Mouse (Mus musculus) cortical plate, adult 2 months (tissue): Measurements from ENCODE around the gene Gm27029. TPM values are rescaled to one million over a fixed set of nuclear protein-coding genes. Genes with fewer than 3 reads are reported as not detected.
"Not testable (repeated sequence)": the region's sequence is repeated elsewhere in the genome, so short reads cannot be mapped to it uniquely, and the experiment has no call there.

Experiments
- H3K27ac ChIP-seq: fragments of 200-500 bp; 2 replicates; pipeline ENCODE4 v1.5.1; 2012; ENCODE audit warnings: low read length, control low read depth, inconsistent platforms; ENCODE audit not compliant: insufficient read depth
- H3K4me1 ChIP-seq: fragments of 200-500 bp; 2 replicates; pipeline ENCODE4 v1.6.1; 2011; ENCODE audit warnings: low read length; ENCODE audit not compliant: control insufficient read depth, insufficient read depth
- H3K4me3 ChIP-seq: fragments of 200-500 bp; 2 replicates; pipeline ENCODE4 v1.5.1; 2011; ENCODE audit warnings: mild to moderate bottlenecking, low read length, control low read depth; ENCODE audit not compliant: insufficient read depth
- CTCF ChIP-seq: fragments of 200-500 bp; IDR thresholded peaks from 2 replicates; pipeline ENCODE4 v1.5.1; 2011; ENCODE audit warnings: mild to moderate bottlenecking, control low read depth, low read length; ENCODE audit not compliant: insufficient read depth; ENCODE audit errors: extremely low read depth
- POLR2A ChIP-seq: fragments of 200-500 bp; IDR thresholded peaks from 2 replicates; pipeline ENCODE4 v1.6.1; 2011; ENCODE audit warnings: mild to moderate bottlenecking, low read length, control low read depth; ENCODE audit not compliant: insufficient read depth; ENCODE audit errors: extremely low read depth
- polyA plus RNA-seq: library from polyadenylated mRNA; depleted of rRNA; stranded (reverse); fragments of >200 nt; gene quantifications from 2 replicates; pipeline ENCODE4 v1.2.3, GENCODE M21; 2012

The Gm27029 gene
- polyA plus RNA-seq, 1 experiment, result 4.4 TPM

DNA sequence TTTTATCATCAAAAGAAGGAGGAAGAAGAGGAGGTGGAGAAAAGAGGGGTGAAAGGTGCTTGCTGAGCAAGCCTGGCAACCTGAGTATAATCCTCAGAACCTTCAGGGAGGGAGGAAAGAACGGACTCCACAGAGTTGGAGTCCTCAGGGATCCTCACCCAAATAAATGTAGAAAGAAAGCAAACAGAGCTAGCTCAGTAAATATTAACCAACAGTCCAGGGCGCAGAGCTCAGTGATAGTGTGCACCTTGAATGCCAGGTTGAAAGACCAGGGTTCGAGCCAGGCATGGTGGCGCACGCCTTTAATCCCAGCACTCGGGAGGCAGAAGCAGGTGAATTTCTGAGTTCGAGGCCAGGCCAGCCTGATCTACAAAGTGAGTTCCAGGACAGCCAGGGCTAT is 31.0 kb upstream of the Gm27029 start:
- no peak overlapping the region for H3K27ac ChIP-seq
- TF ChIP-seq POLR2A, result no peak
- TF ChIP-seq CTCF, result no peak

DNA sequence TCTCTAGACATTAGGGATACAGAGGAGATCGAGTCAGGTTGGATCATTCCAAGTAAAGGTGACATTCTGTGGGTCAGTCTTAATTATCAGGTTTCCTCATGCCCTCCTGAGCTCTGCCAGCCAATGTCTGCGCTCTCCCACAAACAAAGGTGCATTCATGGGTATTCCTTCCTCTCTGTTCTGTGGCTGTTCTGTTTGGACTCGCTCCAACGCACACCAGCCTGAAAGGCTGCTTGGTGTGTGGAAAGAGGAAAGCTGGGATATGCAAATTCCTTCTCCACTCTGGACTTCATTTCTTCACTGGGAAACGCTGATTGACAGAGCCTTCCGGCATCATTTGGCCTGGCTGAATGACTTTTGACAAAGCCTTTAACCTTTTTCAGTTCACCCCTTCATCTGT is 30.1 kb upstream of the Gm27029 start:
- no peak for TF ChIP-seq CTCF
- no peak for TF ChIP-seq POLR2A
- H3K4me3 ChIP-seq, result no peak overlapping the region
- H3K4me1 ChIP-seq, result no peaks in the 10 kb centered on the region
- no peak overlapping the region for H3K27ac ChIP-seq

More for the DNA sequence above, 31.0 kb upstream of the Gm27029 start:
- Histone ChIP-seq H3K4me1 (no peaks in the 10 kb centered on the region), H3K4me3 (no peak overlapping the region)

GRCm38 (mm10) chr11:101452093-101452774 is 27.6 kb upstream of the Gm27029 start:
- no peaks in the 10 kb centered on the region; the same call in 1 of the 2 replicates for H3K4me1 ChIP-seq
- TF ChIP-seq CTCF (no peak), POLR2A (no peak)
- H3K27ac ChIP-seq, result no peak overlapping the region
- H3K4me3 ChIP-seq, result no peak overlapping the region

DNA sequence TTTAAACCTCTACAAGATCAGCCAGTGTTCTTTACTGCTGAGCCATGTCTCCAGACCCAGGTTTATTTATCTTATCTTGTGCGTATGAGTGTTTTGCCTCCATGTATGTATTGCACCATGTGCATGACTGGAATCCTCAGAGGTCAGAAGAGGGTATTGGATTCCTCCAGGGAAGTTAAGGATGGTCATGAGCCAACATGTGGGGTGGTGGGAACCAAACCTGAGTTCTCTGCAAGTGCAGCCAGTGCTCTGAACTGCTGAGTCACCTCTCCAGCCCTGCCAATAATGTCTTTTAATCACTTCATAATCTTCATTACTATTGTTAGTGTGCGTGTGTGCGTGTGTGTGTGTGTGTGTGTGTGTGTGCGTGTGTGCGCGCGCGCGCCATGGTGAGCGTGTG is 26.9 kb upstream of the Gm27029 start:
- Histone ChIP-seq H3K4me1 (no peaks in the 10 kb centered on the region; the same call in 1 of the 2 replicates), H3K4me3 (no peak overlapping the region), H3K27ac (no peak overlapping the region)
- TF ChIP-seq CTCF, result no peak
- no peak for TF ChIP-seq POLR2A

GRCm38 (mm10) chr11:101450394-101450793 is 25.8 kb upstream of the Gm27029 start:
- TF ChIP-seq CTCF (no peak), POLR2A (no peak)
- H3K27ac ChIP-seq, result no peak overlapping the region
- no peak overlapping the region for H3K4me3 ChIP-seq
- no peaks in the 10 kb centered on the region; the same call in 1 of the 2 replicates for H3K4me1 ChIP-seq

GRCm38 (mm10) chr11:101449596-101449995 is 25.0 kb upstream of the Gm27029 start:
- H3K4me3 ChIP-seq, H3K4me1 ChIP-seq, H3K27ac ChIP-seq: not testable (repeated sequence)

DNA sequence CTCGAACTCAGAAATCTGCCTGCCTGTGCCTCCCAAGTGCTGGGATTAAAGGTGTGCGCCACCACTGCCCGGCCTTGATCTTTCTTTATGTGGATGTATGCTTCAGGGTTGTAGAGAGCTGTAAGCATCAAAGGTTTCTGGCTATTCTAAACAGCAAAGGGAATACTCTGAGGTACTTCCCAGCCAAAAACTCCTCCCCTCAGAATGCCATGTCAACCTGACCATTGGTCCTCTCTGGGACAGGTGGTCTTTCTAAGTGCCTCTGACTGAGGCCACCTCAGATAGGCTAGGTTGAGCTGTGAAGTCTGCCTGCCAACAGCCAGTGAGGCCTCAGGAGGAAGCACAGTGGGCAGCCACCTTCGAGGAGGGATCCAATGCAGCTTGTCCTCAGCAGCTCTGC is 24.3 kb upstream of the Gm27029 start:
- Histone ChIP-seq H3K4me3 (peak overlapping the region; percentile 36; the same call in 1 of the 2 replicates), H3K27ac (no peak overlapping the region), H3K4me1 (no peaks in the 10 kb centered on the region; the same call in 1 of the 2 replicates)
- TF ChIP-seq CTCF (no peak), POLR2A (no peak)

DNA sequence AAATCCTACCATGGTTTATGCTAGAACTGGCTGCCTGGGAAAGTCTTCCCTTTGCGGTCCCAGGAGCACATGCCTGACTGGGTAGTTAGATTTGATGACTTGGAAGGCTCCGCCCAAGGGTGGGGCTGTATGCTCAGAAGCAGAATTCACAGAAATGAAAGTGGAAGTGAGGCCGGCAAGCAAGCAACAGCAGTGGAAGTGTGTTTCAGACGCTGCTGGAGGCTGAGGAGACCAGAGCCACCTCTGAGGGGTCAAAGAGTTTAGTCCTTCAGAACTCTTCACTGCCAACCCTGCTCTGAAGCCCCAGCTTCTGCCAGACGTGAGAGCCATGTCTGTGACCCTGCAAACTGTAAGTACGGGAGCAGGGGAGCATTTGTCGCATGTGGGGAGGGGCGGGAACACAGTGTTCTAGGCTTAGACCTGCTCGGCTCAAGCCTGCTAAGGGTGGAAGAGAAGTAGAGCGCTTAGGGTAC is 23.7 kb upstream of the Gm27029 start, which contains the start of gene Ifi35:
TSS of gene Ifi35 (plus strand) at position 134 of the 473 bp plus-strand sequence.
- 0 out of 2 replicates have a peak within 1 kb of the TSS, but pooled peaks have one; percentile 45 for H3K27ac ChIP-seq
- H3K4me1 ChIP-seq, result no peaks in the 10 kb centered on the region; the same call in 1 of the 2 replicates
- H3K4me3 ChIP-seq, result peak within 1 kb of the TSS; percentile 36
- TF ChIP-seq CTCF (no peak), POLR2A (0 out of 2 replicates have a peak, but pooled peaks have one; percentile 28)

- TF ChIP-seq POLR2A (no peak), CTCF (no peak)
- Histone ChIP-seq H3K4me1 (peaks cover 3% of the 10 kb centered on the region), H3K4me3 (no peak overlapping the region), H3K27ac (no peak overlapping the region)
These were observed 23.2 kb upstream of the Gm27029 start for GRCm38 (mm10) chr11:101447786-101448185.

- not testable (repeated sequence) for H3K4me1 ChIP-seq, H3K4me3 ChIP-seq, H3K27ac ChIP-seq
These were observed 22.3 kb upstream of the Gm27029 start for GRCm38 (mm10) chr11:101446860-101447259.

- peaks cover 3% of the 10 kb centered on the region for H3K4me1 ChIP-seq
These were observed 21.7 kb upstream of the Gm27029 start for GRCm38 (mm10) chr11:101446319-101446718.

More at GRCm38 (mm10) chr11:101446319-101446718, 21.7 kb upstream of the Gm27029 start:
- H3K4me3 ChIP-seq, result no peak overlapping the region
- TF ChIP-seq POLR2A (no peak), CTCF (no peak)
- H3K27ac ChIP-seq, result no peak overlapping the region
